Comparison of ENCODE assay signal across 8 mouse cellular contexts in the genomic region with DNA sequence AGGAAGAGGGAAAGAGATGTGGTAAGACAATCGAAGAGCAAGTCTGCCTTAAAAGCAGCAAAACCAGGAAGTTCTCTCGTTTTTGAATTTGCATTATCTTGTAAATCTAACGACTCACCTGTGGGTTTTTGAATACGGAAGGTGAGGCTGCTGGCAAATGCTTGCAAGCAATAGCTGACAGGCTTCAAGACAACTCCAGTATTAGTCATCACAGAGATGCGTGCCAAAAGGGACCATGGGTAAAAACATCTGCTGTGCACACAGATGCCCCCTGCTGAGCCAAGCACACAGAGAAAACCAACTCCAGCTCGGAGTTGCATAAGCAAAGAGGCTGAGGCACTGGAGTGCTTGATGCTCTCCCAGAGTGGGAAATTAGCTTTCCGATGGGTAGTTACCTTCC. TPM values are rescaled to one million over a fixed set of nuclear protein-coding genes. Genes with fewer than 3 reads are reported as not detected.
DNase-seq lines count a peak whose midpoint lies in the region; ATAC-seq lines count a peak whose summit lies in the region.

No protein-coding gene starts in this region.

- H3K4me2 ChIP-seq in heart, embryonic 11.5 days, result no peak overlapping the region

- 53% methylated on average over 7 of the region's 7 CpGs for WGBS in heart, embryonic 11.5 days (ENCODE audit: insufficient replicate concordance)
- 60% methylated on average over 7 of the region's 7 CpGs for WGBS in forebrain, embryonic 10.5 days

- H3K27me3 ChIP-seq in heart, embryonic 11.5 days (ENCODE audit: control insufficient read depth, insufficient read depth, low read length), result no peaks in the 10 kb centered on the region
- H3K27me3 ChIP-seq in forebrain, embryonic 10.5 days (ENCODE audit: poor library complexity, severe bottlenecking), result peaks cover 14% of the 10 kb centered on the region

- DNase-seq in heart, adult 11 months, result peak; percentile 96
- DNase-seq in CD4-positive helper T cell, adult 2 months (ENCODE audit: low read depth, low spot score), result peak; percentile 88
- peak; percentile 24 to 29 for DNase-seq in cerebellum, postnatal 14 days
- peak; percentile 40 to 42 for DNase-seq in layer of hippocampus, postnatal 36 days
- peak; percentile 35 to 42 for DNase-seq in natural killer cell, adult 2 months (ENCODE audit: low spot score in 2 of 2)
- no peak for DNase-seq in forebrain, embryonic 10.5 days (ENCODE audit: extremely low spot score, low spot score)
- no peak for DNase-seq in testis, postnatal 10 days (ENCODE audit: low spot score)

- no peak for ATAC-seq in heart, embryonic 11.5 days (replicated peaks; ENCODE audit: insufficient number of reproducible peaks, low FRiP score, low TSS enrichment)

- no peak overlapping the region for H3K4me3 ChIP-seq in heart, embryonic 11.5 days (ENCODE audit: low read depth, low read length)
- H3K4me3 ChIP-seq in forebrain, embryonic 10.5 days, result no peak overlapping the region

- no peak overlapping the region for H3K9ac ChIP-seq in heart, embryonic 11.5 days (ENCODE audit: low read depth, low read length)

- H3K9me3 ChIP-seq in heart, embryonic 11.5 days (replicated peaks; ENCODE audit: control insufficient read depth, low read length), result no peaks in the 10 kb centered on the region
- H3K9me3 ChIP-seq in forebrain, embryonic 10.5 days, result no peaks in the 10 kb centered on the region

- no peaks in the 10 kb centered on the region for H3K36me3 ChIP-seq in heart, embryonic 11.5 days (ENCODE audit: control insufficient read depth, insufficient read depth, low read length)
- no peaks in the 10 kb centered on the region for H3K36me3 ChIP-seq in forebrain, embryonic 10.5 days (replicated peaks)

- H3K27ac ChIP-seq in heart, embryonic 11.5 days (ENCODE audit: low read depth, low read length), result no peak overlapping the region
- no peak overlapping the region for H3K27ac ChIP-seq in forebrain, embryonic 10.5 days

- H3K4me1 ChIP-seq in heart, embryonic 11.5 days (ENCODE audit: control insufficient read depth, insufficient read depth, low read length), result 0 out of 2 replicates have a peak, but pooled peaks cover 2% of the 10 kb centered on the region
- H3K4me1 ChIP-seq in forebrain, embryonic 10.5 days, result peaks cover 22% of the 10 kb centered on the region

RNA-seq across cellular contexts. Expression of a gene that starts 1.1 kb away (rescaled TPM):
- polyA plus RNA-seq in heart, embryonic 11.5 days (2014; fragmentation: Nextera tagmentation; extraction: Ambion mirVana), result 4.1 and 4.4 TPM in 2 replicates
- 10 to 100 TPM; 15.1 to 16.4 TPM for total RNA-seq in layer of hippocampus, postnatal 36 days (2021)
- 0.91 and 1.2 TPM in 2 replicates for polyA plus RNA-seq in forebrain, embryonic 10.5 days (2016; fragmentation: Nextera tagmentation; extraction: Ambion mirVana)

Comparison
In these comparisons a context has a peak if more than half of its experiments do, and no peak if none do; other contexts are left out.
1. DNase-seq: peak in heart, adult 11 months (single experiment), CD4-positive helper T cell, adult 2 months (single experiment), cerebellum, postnatal 14 days (2 of 2), layer of hippocampus, postnatal 36 days (2 of 2) and natural killer cell, adult 2 months (2 of 2); none in forebrain, embryonic 10.5 days (single experiment) and testis, postnatal 10 days (single experiment).